Mouse (Mus musculus) adrenal gland, postnatal 25 days (tissue): ENCODE measurements around the gene Rel. TPM values are rescaled to one million over a fixed set of nuclear protein-coding genes. Genes with fewer than 3 reads are reported as not detected.

Experiments used
- total RNA-seq: library from RNA; stranded (reverse); gene quantifications from 2 replicates; pipeline ENCODE4 v1.2.3, GENCODE M21; 2021

The Rel gene
- total RNA-seq, 1 experiment from 2014 or later = 8.7 TPM

Other genes starting within 250 kb of the Rel start
- not detected in 2 replicates for gene 1700093K21Rik, start 249.8 kb downstream of the Rel start, total RNA-seq
- 14.1 and 16.8 TPM in 2 replicates for gene 0610010F05Rik, start 137.3 kb downstream of the Rel start, total RNA-seq
- 17.8 and 23.3 TPM in 2 replicates for gene Pus10, start 105.3 kb downstream of the Rel start, total RNA-seq
- 73.2 and 92.9 TPM in 2 replicates for gene Pex13, start 105.0 kb downstream of the Rel start, total RNA-seq
- 12.8 and 14.7 TPM in 2 replicates for gene Papolg, start 124.3 kb upstream of the Rel start, total RNA-seq